Mouse (Mus musculus): ENCODE results near the gene Nfkbib. TPM values are rescaled to one million over a fixed set of nuclear protein-coding genes. Genes with fewer than 3 reads are reported as not detected.
A peak's percentile ranks its signal among the peaks of the same experiment; 100 is the strongest.

Gene Nfkbib
- total and polyA plus RNA-seq, 3 experiments, result 30.5 to 101 (median 59.3) TPM

DNA sequence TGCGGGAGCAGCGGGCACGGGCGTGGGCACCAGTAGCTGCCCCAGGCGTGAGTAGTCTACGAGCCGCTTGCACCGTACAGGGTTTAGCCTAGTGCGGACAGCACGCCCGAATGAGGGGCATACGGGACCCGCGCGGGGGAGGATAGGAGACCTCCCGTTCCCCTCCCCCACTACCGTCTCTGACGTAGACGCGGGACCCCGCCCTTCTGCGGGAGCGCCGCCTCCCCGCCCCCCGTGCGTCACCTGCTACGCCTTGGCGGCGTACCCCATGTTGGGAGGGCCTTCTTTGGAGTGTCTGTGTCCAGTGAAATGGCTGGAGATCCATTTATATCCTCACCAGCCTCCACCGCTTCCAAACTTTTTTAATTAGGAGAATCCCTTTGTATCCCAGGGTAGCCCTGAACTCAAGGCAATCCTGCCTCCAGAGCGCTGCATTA lies 41.7 kb upstream of the Nfkbib start:
- Histone ChIP-seq H3K4me1 (ENCODE audit: control insufficient read depth in 1 of 2, insufficient read depth in 2 of 2) (peaks cover 3 to 31% of the 10 kb centered on the region in 2 experiments; a peak in 3 of 4 replicates), H3K36me3 (replicated peaks in 1 of 2; ENCODE audit: control insufficient read depth in 1 of 2, insufficient read depth in 1 of 2, low read length in 1 of 2) (peaks cover 20 to 22% of the 10 kb centered on the region in 2 experiments), H3K9ac (ENCODE audit: insufficient read depth, low read depth) (peak overlapping the region; percentile 96), H3K27me3 (replicated peaks) (no peaks in the 10 kb centered on the region), H3K4me2 (ENCODE audit: insufficient read depth, low read depth, poor library complexity, severe bottlenecking) (peak overlapping the region; percentile 70), H3K79me2 (replicated peaks; ENCODE audit: control insufficient read depth, extremely low read depth, insufficient read depth, poor library complexity, severe bottlenecking) (peaks cover 27% of the 10 kb centered on the region), H3K27ac (ENCODE audit: insufficient read depth, low read depth) (peak overlapping the region; percentile 89), H3K4me3 (replicated peaks in 1 of 3; ENCODE audit: low read depth in 2 of 3, low read length in 2 of 3, poor library complexity in 1 of 3) (peak overlapping the region; percentile 63 to 90 (median 74)), H3K9me3 (replicated peaks; ENCODE audit: low read length) (no peaks in the 10 kb centered on the region)
- in situ Hi-C loops (cut with MboI; ENCODE audit: low pct_ligation_motif_present, low pct_unique_long_range_greater_than_20kb, low sequenced_read_pairs) (no loop called here), dilution Hi-C loops (cut with MboI; ENCODE audit: extremely low pct_ligation_motif_present, extremely low pct_unique_long_range_greater_than_20kb, low sequenced_read_pairs) (no loop called here)
- peak; percentile 86 for TF ChIP-seq NELFE (IDR thresholded peaks at IDR 0.05; ENCODE audit: low read depth, low read length)
- TF ChIP-seq MAX (IDR thresholded peaks at IDR 0.05; ENCODE audit: low read length), result no peak
- peak; percentile 57; the same call in 1 of the 2 replicates for TF ChIP-seq HCFC1 (IDR thresholded peaks at IDR 0.05; ENCODE audit: low read depth, low read length)
- no peak; the same call in 1 of the 2 replicates for TF ChIP-seq RAD21 (IDR thresholded peaks at IDR 0.05; ENCODE audit: low read depth, low read length)
- TF ChIP-seq TCF12 (IDR thresholded peaks at IDR 0.05; ENCODE audit: low read depth, low read length), result no peak; the same call in 1 of the 2 replicates
- TF ChIP-seq KAT2A (IDR thresholded peaks at IDR 0.05; ENCODE audit: insufficient replicate concordance, low read length), result no peak
- peak; percentile 66; the same call in 1 of the 2 replicates for TF ChIP-seq TBP (conservative IDR thresholded peaks at IDR 0.05; ENCODE audit: low read depth, low read length)
- TF ChIP-seq NRF1 (IDR thresholded peaks at IDR 0.05; ENCODE audit: low read depth, low read length), result no peak
- peak; percentile 94 for TF ChIP-seq CHD2 (IDR thresholded peaks at IDR 0.05; ENCODE audit: low read length)
- TF ChIP-seq GABPA (IDR thresholded peaks at IDR 0.05; ENCODE audit: insufficient replicate concordance, low read depth, low read length), result no peak
- TF ChIP-seq JUN (IDR thresholded peaks at IDR 0.05; ENCODE audit: insufficient read depth, low read depth, low read length), result no peak
- TF ChIP-seq POLR2AphosphoS2 (IDR thresholded peaks at IDR 0.05; ENCODE audit: low read depth, low read length), result no peak; the same call in 1 of the 2 replicates
- TF ChIP-seq UBTF (IDR thresholded peaks at IDR 0.05; ENCODE audit: low read depth, low read length), result 0 out of 2 replicates have a peak, but pooled peaks have one; percentile 60
- TF ChIP-seq CTCF (conservative IDR thresholded peaks at IDR 0.05 in 1 of 2, IDR thresholded peaks at IDR 0.05 in 1 of 2; ENCODE audit: low read depth in 2 of 2, low read length in 2 of 2), result 0 out of 4 replicates have a peak, but pooled peaks of 1 of the 2 experiments have one; percentile 0
- TF ChIP-seq SIN3A (IDR thresholded peaks at IDR 0.05; ENCODE audit: low read length), result peak; percentile 31; the same call in 1 of the 2 replicates
- TF ChIP-seq ZNF384 (IDR thresholded peaks at IDR 0.05; ENCODE audit: low read depth, low read length), result peak; percentile 24; the same call in 1 of the 2 replicates
- TF ChIP-seq ELF1 (IDR thresholded peaks at IDR 0.05; ENCODE audit: low read depth, low read length), result 0 out of 2 replicates have a peak, but pooled peaks have one; percentile 34
- TF ChIP-seq PAX5 (IDR thresholded peaks at IDR 0.05; ENCODE audit: low read length), result no peak
- TF ChIP-seq E2F4 (IDR thresholded peaks at IDR 0.05; ENCODE audit: insufficient replicate concordance, low read depth, low read length), result 0 out of 2 replicates have a peak, but pooled peaks have one; percentile 55
- TF ChIP-seq MXI1 (IDR thresholded peaks at IDR 0.05; ENCODE audit: low read depth, low read length), result no peak
- no peak for TF ChIP-seq USF2 (conservative IDR thresholded peaks at IDR 0.05; ENCODE audit: low read depth, low read length)
- no peak; the same call in 1 of the 2 replicates for TF ChIP-seq MYC (IDR thresholded peaks at IDR 0.05; ENCODE audit: low read depth, low read length)
- TF ChIP-seq MEF2A (IDR thresholded peaks at IDR 0.05; ENCODE audit: borderline replicate concordance, low read depth, low read length), result 0 out of 2 replicates have a peak, but pooled peaks have one; percentile 9
- TF ChIP-seq RCOR1 (conservative IDR thresholded peaks at IDR 0.05; ENCODE audit: low read depth, low read length), result peak; percentile 88
- peak; percentile 78 for TF ChIP-seq POLR2A (IDR thresholded peaks at IDR 0.05; ENCODE audit: low read depth, low read length)
- no peak for TF ChIP-seq ZC3H11A (IDR thresholded peaks at IDR 0.05; ENCODE audit: low read depth, low read length)
- TF ChIP-seq CHD1 (IDR thresholded peaks at IDR 0.05; ENCODE audit: low read depth, low read length), result no peak
- no peak for TF ChIP-seq JUND (conservative IDR thresholded peaks at IDR 0.05; ENCODE audit: low read depth, low read length)
- TF ChIP-seq ZKSCAN1 (IDR thresholded peaks at IDR 0.05; ENCODE audit: borderline replicate concordance, low read depth, low read length), result no peak
- TF ChIP-seq IRF4 (IDR thresholded peaks at IDR 0.05; ENCODE audit: low read depth, low read length), result peak; percentile 57
- peak; percentile 91 for TF ChIP-seq MAZ (IDR thresholded peaks at IDR 0.05; ENCODE audit: low read depth, low read length)
- TF ChIP-seq USF1 (IDR thresholded peaks at IDR 0.05; ENCODE audit: low read depth, low read length), result peak; percentile 4; the same call in 1 of the 2 replicates
- no peak for TF ChIP-seq BHLHE40 (IDR thresholded peaks at IDR 0.05; ENCODE audit: low read depth, low read length)
- no peak for TF ChIP-seq MAFK (IDR thresholded peaks at IDR 0.05; ENCODE audit: insufficient replicate concordance, low read length)
- TF ChIP-seq EP300 (IDR thresholded peaks at IDR 0.05; ENCODE audit: low read length), result no peak
- TF ChIP-seq SMC3 (IDR thresholded peaks at IDR 0.05; ENCODE audit: low read depth, low read length), result no peak; the same call in 1 of the 2 replicates
- no peak; the same call in 1 of the 2 replicates for TF ChIP-seq ETS1 (conservative IDR thresholded peaks at IDR 0.05; ENCODE audit: low read depth, low read length)
- peak; percentile 73 for TF ChIP-seq ZMIZ1 (IDR thresholded peaks at IDR 0.05; ENCODE audit: low read depth, low read length)
- peak; percentile 86 for DNase-seq (ENCODE audit: extremely low read depth)
